Mouse (Mus musculus) kidney, postnatal 10 days (tissue): ENCODE results near the gene Slc7a1.

Source experiments
- DNase-seq: peaks from one replicate; pipeline ENCODE4 v3.0.0; 2021; ENCODE audit warnings: mixed read lengths

Gene Slc7a1

GRCm38 (mm10) chr5:148366455-148366854 is 33.2 kb downstream of the Slc7a1 start:
- DNase-seq, result no peak

GRCm38 (mm10) chr5:148363441-148364113 is 36.1 kb downstream of the Slc7a1 start:
- DNase-seq, result no peak

GRCm38 (mm10) chr5:148362296-148362695 is 37.4 kb downstream of the Slc7a1 start:
- DNase-seq, result no peak

GRCm38 (mm10) chr5:148361759-148362010 is 38.0 kb downstream of the Slc7a1 start:
- DNase-seq, result no peak

- peak; percentile 53 for DNase-seq
Measured at GRCm38 (mm10) chr5:148360922-148361758, 38.6 kb downstream of the Slc7a1 start.

- DNase-seq, result no peak
Measured at GRCm38 (mm10) chr5:148359131-148359530, 40.6 kb downstream of the Slc7a1 start.

GRCm38 (mm10) chr5:148357168-148357567 is 42.5 kb downstream of the Slc7a1 start:
- no peak for DNase-seq

- no peak for DNase-seq
Measured at GRCm38 (mm10) chr5:148355822-148356221, 43.9 kb downstream of the Slc7a1 start.

- DNase-seq, result no peak
Measured at GRCm38 (mm10) chr5:148354536-148354935, 45.2 kb downstream of the Slc7a1 start.

GRCm38 (mm10) chr5:148353429-148353828 is 46.3 kb downstream of the Slc7a1 start:
- DNase-seq, result no peak

- DNase-seq, result peak; percentile 45
Measured at GRCm38 (mm10) chr5:148349327-148350011, 50.2 kb downstream of the Slc7a1 start.

- DNase-seq, result no peak
Measured at GRCm38 (mm10) chr5:148348153-148348552, 51.6 kb downstream of the Slc7a1 start.

GRCm38 (mm10) chr5:148346543-148346942 is 53.2 kb downstream of the Slc7a1 start:
- DNase-seq, result no peak

GRCm38 (mm10) chr5:148344374-148344773 is 55.3 kb downstream of the Slc7a1 start:
- no peak for DNase-seq

- peak; percentile 63 for DNase-seq
Measured at GRCm38 (mm10) chr5:148342061-148342741, 57.5 kb downstream of the Slc7a1 start.

- DNase-seq, result no peak
Measured at GRCm38 (mm10) chr5:148339126-148339525, 60.6 kb downstream of the Slc7a1 start.

GRCm38 (mm10) chr5:148332622-148332974 is 67.1 kb downstream of the Slc7a1 start:
- DNase-seq, result peak; percentile 88

- DNase-seq, result no peak
Measured at GRCm38 (mm10) chr5:148331926-148332621, 67.6 kb downstream of the Slc7a1 start.

GRCm38 (mm10) chr5:148331229-148331776 is 68.4 kb downstream of the Slc7a1 start:
- peak; percentile 5 for DNase-seq

- peak; percentile 5 for DNase-seq
Measured at GRCm38 (mm10) chr5:148328982-148329381, 70.7 kb downstream of the Slc7a1 start.

- DNase-seq, result peak; percentile 2
Measured at GRCm38 (mm10) chr5:148326295-148326694, 73.4 kb downstream of the Slc7a1 start.

GRCm38 (mm10) chr5:148325317-148325885 is 74.3 kb downstream of the Slc7a1 start:
- peak; percentile 67 for DNase-seq
